Comparison of ENCODE assay signal across 18 mouse cellular contexts in the genomic region with DNA sequence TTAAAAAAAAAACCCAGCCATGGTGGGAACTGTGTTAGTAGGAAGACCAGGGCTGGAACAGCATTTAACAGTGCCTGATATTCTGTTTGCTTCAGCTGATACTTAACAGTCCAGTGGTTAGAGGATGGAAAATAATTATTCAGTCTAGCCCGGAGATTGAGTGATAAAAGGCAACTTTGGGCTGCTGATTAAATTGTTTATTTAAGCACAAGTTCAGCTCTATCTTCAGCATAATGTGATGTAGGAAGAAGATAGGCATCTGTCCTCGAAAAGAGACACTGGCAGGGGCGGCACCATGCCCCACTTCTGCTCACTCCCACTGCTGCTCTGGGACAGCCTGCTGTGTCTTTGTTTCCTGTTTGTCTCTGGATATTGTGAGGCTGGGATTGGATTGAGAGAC.
DNase-seq lines count a peak whose midpoint lies in the region; ATAC-seq and TF ChIP-seq lines count a peak whose summit lies in the region.
"Had no signal": no experiment of that assay in that cellular context is flagged by ENCODE, and none has a peak within 500 bp of the region (broad histone marks: within the 10 kb centered on the region; RNA-seq: fewer than 3 reads in every experiment).

No protein-coding gene starts in this region.

- TF ChIP-seq POLR2A in lung, adult 2 months (IDR thresholded peaks at IDR 0.05; ENCODE audit: borderline replicate concordance, extremely low read depth, low read depth, low read length): no peak

- H3K4me2 ChIP-seq in hindbrain, postnatal 0 days (ENCODE audit: low read depth, low read length): no peak overlapping the region
- H3K4me2 ChIP-seq: embryonic facial prominence, embryonic 12.5 days; forebrain, embryonic 15.5 days; heart, embryonic 13.5 days; hindbrain, embryonic 12.5 days had no signal

- DNase-seq in lung, postnatal 10 days: peak; percentile 2
- no peak for DNase-seq in lung, adult 2 months
- peak; percentile 1 for DNase-seq in R1 (ENCODE audit: low read depth, low spot score)
- DNase-seq in retina, embryonic 14.5 days (ENCODE audit: low spot score): peak; percentile 3
- DNase-seq in cerebellum, adult 9-10 months: no peak
- DNase-seq in hindbrain, postnatal 0 days (ENCODE audit: low spot score): no peak
- no peak for DNase-seq in adrenal gland, adult 8-10 months
- DNase-seq: adrenal gland, postnatal 36 days; cerebellum, adult 2 months; cerebellum, postnatal 14 days; gastrocnemius, postnatal 36 days; heart, adult 11 months; heart, postnatal 4 days had no signal

- TF ChIP-seq CTCF in lung, adult 2 months (IDR thresholded peaks at IDR 0.05; ENCODE audit: insufficient read depth, low read length): no peak
- no peak for TF ChIP-seq CTCF in hindbrain, postnatal 0 days (IDR thresholded peaks at IDR 0.05; ENCODE audit: low read depth)

- H3K4me3 ChIP-seq in lung, adult 2 months (replicated peaks; ENCODE audit: extremely low read depth, low read depth, low read length): no peak overlapping the region
- no peak overlapping the region for H3K4me3 ChIP-seq in hindbrain, postnatal 0 days (ENCODE audit: low read length)
- H3K4me3 ChIP-seq: embryonic facial prominence, embryonic 12.5 days; forebrain, embryonic 15.5 days; heart, embryonic 13.5 days; hindbrain, embryonic 12.5 days had no signal

- ATAC-seq in hindbrain, postnatal 0 days: no peak
- ATAC-seq: forebrain, embryonic 15.5 days; hindbrain, embryonic 16.5 days had no signal

- no peaks in the 10 kb centered on the region for H3K9me3 ChIP-seq in hindbrain, postnatal 0 days (ENCODE audit: low read length)
- H3K9me3 ChIP-seq: embryonic facial prominence, embryonic 12.5 days; forebrain, embryonic 15.5 days; heart, embryonic 13.5 days; hindbrain, embryonic 12.5 days had no signal

- H3K27me3 ChIP-seq in hindbrain, postnatal 0 days (ENCODE audit: insufficient read depth, low read length): no peaks in the 10 kb centered on the region
- H3K27me3 ChIP-seq: embryonic facial prominence, embryonic 12.5 days; forebrain, embryonic 15.5 days; hindbrain, embryonic 12.5 days had no signal

- WGBS in lung, adult 2 months: 49% methylated on average over 3 of the region's 3 CpGs
- 35% methylated on average over 3 of the region's 3 CpGs for WGBS in hindbrain, postnatal 0 days

- H3K9ac ChIP-seq in hindbrain, postnatal 0 days (replicated peaks; ENCODE audit: low read length): no peak overlapping the region
- H3K9ac ChIP-seq: embryonic facial prominence, embryonic 12.5 days; forebrain, embryonic 15.5 days; heart, embryonic 13.5 days; hindbrain, embryonic 12.5 days had no signal

- H3K36me3 ChIP-seq in hindbrain, postnatal 0 days (ENCODE audit: insufficient read depth, low read length): no peaks in the 10 kb centered on the region
- H3K36me3 ChIP-seq: embryonic facial prominence, embryonic 12.5 days; forebrain, embryonic 15.5 days; heart, embryonic 13.5 days; hindbrain, embryonic 12.5 days had no signal

- no peaks in the 10 kb centered on the region for H3K4me1 ChIP-seq in lung, adult 2 months (ENCODE audit: control insufficient read depth, insufficient read depth, low read length)
- H3K4me1 ChIP-seq in hindbrain, postnatal 0 days (ENCODE audit: insufficient read depth, low read length): no peaks in the 10 kb centered on the region
- H3K4me1 ChIP-seq: embryonic facial prominence, embryonic 12.5 days; forebrain, embryonic 15.5 days; heart, embryonic 13.5 days; hindbrain, embryonic 12.5 days had no signal

- no peak overlapping the region for H3K27ac ChIP-seq in hindbrain, postnatal 0 days
- H3K27ac ChIP-seq: embryonic facial prominence, embryonic 12.5 days; forebrain, embryonic 15.5 days; heart, embryonic 13.5 days; hindbrain, embryonic 12.5 days had no signal

Comparison
In these comparisons a context has a peak if more than half of its experiments do, and no peak if none do; other contexts are left out.
1. DNase-seq: peak in lung, postnatal 10 days (single experiment), R1 (single experiment) and retina, embryonic 14.5 days (single experiment); none in lung, adult 2 months (single experiment), cerebellum, adult 9-10 months (single experiment), hindbrain, postnatal 0 days (single experiment) and adrenal gland, adult 8-10 months (single experiment).